Comparison of ENCODE assay signal across 10 mouse cellular contexts in the genomic region with DNA sequence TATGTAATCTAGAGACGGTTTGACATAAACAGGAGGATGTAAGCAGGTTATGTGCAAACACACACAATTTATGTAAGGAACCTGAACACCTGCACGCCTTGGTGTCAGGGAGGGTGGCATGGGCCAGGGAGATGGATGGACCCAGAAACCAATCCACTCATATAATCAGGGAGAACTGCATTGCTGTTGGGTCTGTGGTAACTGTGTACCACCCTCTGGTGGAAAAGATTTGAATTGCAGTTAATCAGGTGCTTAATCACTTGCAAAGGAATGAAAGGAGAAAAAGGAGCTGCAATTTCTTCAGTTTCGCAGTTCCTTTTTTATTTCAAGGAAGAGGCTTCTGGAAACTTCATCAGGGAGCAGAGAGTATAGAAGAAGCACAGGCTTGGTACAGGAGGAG. TPM values are rescaled to one million over a fixed set of nuclear protein-coding genes. Genes with fewer than 3 reads are reported as not detected.
DNase-seq lines count a peak whose midpoint lies in the region; ATAC-seq and TF ChIP-seq lines count a peak whose summit lies in the region.
"Had no signal": no experiment of that assay in that cellular context is flagged by ENCODE, and none has a peak within 500 bp of the region (broad histone marks: within the 10 kb centered on the region; RNA-seq: fewer than 3 reads in every experiment).

No protein-coding gene starts in this region.

- DNase-seq in gastrocnemius, adult 18-20 months (ENCODE audit: low spot score): peak; percentile 5
- no peak for DNase-seq in gastrocnemius, postnatal 25 days
- DNase-seq in liver, postnatal 0 days: no peak
- DNase-seq in liver: no peak
- peak; percentile 71 for DNase-seq in brain, adult 2 months (ENCODE audit: low read depth, low spot score)
- DNase-seq in lung, postnatal 36 days: peak; percentile 66
- DNase-seq in right cerebral cortex, postnatal 4 days: no peak

- H3K27ac ChIP-seq in liver, postnatal 0 days (ENCODE audit: low read depth): no peak overlapping the region

- H3K36me3 ChIP-seq in liver, postnatal 0 days (replicated peaks; ENCODE audit: insufficient read depth, low read length): no peaks in the 10 kb centered on the region

- H3K4me3 ChIP-seq in liver, postnatal 0 days (ENCODE audit: low read depth, low read length): no peak overlapping the region

- no peak for TF ChIP-seq EP300 in liver, postnatal 0 days (IDR thresholded peaks at IDR 0.05; ENCODE audit: low read depth)

- peak; percentile 62 for TF ChIP-seq CTCF in liver, postnatal 0 days (IDR thresholded peaks at IDR 0.05; ENCODE audit: low read depth)

- H3K4me2 ChIP-seq in liver, postnatal 0 days (ENCODE audit: low read depth, low read length): no peak overlapping the region

- no peaks in the 10 kb centered on the region for H3K4me1 ChIP-seq in liver, postnatal 0 days (ENCODE audit: insufficient read depth)

- H3K9ac ChIP-seq in liver, postnatal 0 days (replicated peaks): no peak overlapping the region

- 57% methylated on average over 3 of the region's 3 CpGs for WGBS in liver, postnatal 0 days (ENCODE audit: insufficient replicate concordance)

- H3K27me3 ChIP-seq in liver, postnatal 0 days (ENCODE audit: insufficient read depth, low read length): no peaks in the 10 kb centered on the region

- no peaks in the 10 kb centered on the region for H3K9me3 ChIP-seq in liver, postnatal 0 days (ENCODE audit: low read length)

- ATAC-seq in liver, postnatal 0 days: no peak
- ATAC-seq in erythroid progenitor cell, adult 5-6 weeks (replicated peaks; ENCODE audit: low FRiP score, poor library complexity, severe bottlenecking): no peak

RNA-seq across cellular contexts. Expression of a gene that starts 46.9 kb away (rescaled TPM):
- not detected for total RNA-seq in gastrocnemius, adult 18-20 months (2021)
- total RNA-seq in gastrocnemius, postnatal 25 days (2021): not detected
- polyA plus RNA-seq in liver, postnatal 0 days (2015; fragmentation: Nextera tagmentation; extraction: Ambion mirVana): not detected in 2 replicates
- not detected in 2 replicates for total RNA-seq in erythroid progenitor cell, adult 5-6 weeks (2015; ENCODE audit: low replicate concordance)
- total RNA-seq in erythroid progenitor cell, adult 5-6 weeks (2017; ENCODE audit: low replicate concordance): not detected in 2 replicates
- total RNA-seq: neutrophil, adult 5-6 weeks had no signal
- polyA plus RNA-seq: large intestine, adult 2 months had no signal

Comparison
In these comparisons a context has a peak if more than half of its experiments do, and no peak if none do; other contexts are left out.
1. DNase-seq: peak in gastrocnemius, adult 18-20 months (single experiment), brain, adult 2 months (single experiment) and lung, postnatal 36 days (single experiment); none in gastrocnemius, postnatal 25 days (single experiment), liver, postnatal 0 days (single experiment), liver (single experiment) and right cerebral cortex, postnatal 4 days (single experiment).